Mouse (Mus musculus) activated CD4-positive, CD25-positive, alpha-beta regulatory T cell, adult 4 months (primary cell): ENCODE measurements around the gene Igfbp2. TPM values are rescaled to one million over a fixed set of nuclear protein-coding genes. Genes with fewer than 3 reads are reported as not detected.

Experiments
- ATAC-seq: one replicate; pipeline ENCODE4 v1.8.0; 2017
- polyA plus RNA-seq, 2 experiments: library from polyadenylated mRNA; unstranded; fragments of 100-300 nt; shearing (Covaris generic); gene quantifications; one replicate each; pipeline ENCODE4 v1.2.1; 2017

Igfbp2 gene
- polyA plus RNA-seq, 2 experiments from 2014 or later: not detected

DNA sequence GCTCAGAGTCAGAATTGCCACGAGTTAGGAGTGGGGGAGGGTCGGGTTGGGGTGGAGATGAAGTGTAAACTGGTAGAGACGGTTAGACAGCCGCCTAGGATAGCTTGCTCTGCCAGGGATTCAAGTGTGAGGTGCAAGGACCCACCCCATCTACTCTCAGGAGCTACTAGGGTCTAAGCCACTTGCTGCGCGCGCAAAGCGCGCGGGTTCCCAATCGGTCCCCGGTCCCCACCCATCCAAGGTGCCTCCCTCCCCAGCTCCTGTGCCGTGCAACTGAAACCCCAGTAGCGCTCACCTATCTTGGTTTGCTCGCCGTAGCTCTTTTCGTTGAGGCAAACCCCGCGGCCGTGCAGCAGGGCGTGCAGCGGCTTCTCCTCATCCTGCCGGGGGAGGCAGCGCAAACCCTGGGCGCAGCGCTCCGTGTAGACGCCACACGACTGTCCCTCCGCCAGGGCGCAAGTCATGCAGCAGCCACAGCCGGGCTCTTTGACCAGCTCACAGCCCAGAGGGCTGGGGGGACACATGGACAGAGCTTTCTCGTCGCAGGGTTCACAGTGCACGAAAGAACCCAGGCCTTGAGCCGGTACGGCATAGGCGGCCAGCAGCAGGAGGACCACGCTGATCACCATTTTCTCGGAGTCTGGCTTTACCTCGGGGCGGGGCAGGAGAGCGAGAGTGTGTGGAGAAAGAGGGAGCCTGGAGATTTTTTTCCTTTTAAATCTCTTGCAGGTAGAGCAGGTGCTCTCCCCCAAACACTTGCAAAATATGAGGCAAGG lies 49.4 kb downstream of the Igfbp2 start:
- no peak for ATAC-seq

DNA sequence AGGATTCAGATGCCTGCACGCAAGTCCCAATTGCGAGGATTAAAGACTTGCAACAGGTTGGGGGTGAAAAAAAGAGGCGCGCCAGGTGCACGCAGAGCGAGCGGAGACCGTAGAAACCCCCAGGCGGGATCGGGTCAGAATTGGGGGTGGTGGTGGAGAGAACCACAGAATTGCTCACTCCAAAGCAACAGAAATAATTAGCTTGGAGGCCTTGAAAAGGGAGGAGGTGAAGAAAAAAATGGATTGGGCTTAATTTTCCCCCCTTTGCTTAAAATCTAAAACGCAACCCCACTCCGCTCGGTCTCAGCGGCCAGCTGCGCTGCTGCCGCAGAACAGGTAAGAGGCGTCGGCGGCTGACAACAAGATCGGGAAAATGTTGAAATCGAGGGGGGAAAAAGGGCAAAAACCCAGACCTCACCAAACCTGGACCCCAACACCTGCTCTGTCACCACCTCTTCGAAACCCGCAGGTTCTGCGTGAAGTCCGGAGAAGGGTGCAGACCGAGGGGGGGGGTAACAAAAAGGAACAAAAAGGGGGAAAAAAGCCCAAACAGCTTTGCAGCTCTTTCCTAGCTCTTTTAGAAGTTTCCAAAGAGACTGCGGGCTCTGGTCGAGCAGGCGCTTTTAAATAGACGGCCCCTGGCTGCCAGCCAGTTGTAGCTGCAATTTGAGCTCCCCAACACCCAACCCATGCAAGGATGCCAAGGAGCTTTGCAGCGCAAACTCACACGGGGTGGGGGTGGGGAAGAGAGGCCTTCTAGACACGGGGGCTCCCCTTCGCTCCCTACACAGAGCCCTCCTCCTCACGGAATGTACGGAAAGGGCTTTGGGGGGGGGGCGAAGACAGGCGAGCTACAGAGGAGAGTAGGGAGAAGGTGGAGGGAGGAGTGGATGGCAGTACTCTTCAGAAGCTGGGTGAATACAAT lies 50.2 kb downstream of the Igfbp2 start, which contains the start of gene Igfbp5:
Gene Igfbp5 (minus strand): TSS at position 598 of the 925 bp plus-strand sequence.
- ATAC-seq: no peak

DNA sequence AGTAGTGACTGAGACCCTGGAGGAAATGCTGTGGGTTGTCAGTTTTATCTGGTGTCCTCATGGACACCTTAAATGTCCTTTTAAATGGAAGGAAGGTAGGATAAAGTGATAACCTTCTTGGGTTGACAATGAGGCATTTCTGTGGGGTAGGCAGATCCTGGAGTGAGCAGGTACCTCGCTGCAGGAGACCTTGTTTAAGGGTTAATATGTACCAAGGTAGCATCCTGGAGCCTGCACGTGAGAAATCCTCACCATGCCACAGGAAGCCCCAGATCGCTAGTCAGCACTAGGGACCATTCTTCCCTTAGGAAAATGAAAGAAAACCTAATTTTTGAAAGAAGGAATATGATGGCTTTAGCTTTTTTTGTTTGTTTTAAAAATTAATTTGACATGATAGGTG lies 51.4 kb downstream of the Igfbp2 start:
- ATAC-seq: no peak

DNA sequence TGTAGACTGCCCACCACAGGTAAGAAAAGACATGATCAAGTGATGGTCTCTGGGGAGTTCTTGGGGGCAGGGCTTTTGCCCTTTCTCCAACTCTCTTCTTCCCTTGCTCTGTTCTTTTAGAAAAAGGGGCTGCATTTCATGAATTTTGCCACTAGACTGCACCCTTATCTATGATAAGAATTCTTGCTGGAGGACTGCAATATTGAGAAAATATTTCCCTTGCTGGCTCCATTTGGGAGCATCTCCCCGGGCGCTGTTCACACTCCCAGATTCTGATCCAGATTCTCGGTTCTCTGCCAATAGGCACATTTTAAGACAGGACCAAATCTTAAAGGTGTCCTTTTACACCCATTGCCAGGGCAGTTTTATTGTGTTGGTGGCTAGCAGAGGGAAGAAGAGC lies 51.8 kb downstream of the Igfbp2 start:
- no peak for ATAC-seq

DNA sequence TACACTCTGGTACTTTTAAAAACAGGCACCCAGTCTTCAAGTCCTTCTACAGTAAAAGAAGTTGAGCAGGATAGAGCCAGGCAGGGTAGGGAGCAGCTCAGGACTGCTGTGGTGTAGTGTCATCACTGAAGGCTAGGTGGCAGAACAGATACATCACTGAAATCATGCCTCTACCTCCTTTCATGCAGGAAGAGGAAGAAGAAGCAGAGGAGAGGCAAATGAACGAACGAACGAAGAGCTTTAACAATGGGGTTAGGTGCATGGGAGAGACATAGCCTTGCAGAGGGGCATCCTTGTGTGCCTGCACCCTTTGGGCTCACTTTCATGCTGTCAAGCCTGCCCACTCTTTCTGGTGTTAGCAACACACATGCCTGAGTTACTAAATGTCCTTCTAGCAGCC lies 53.6 kb downstream of the Igfbp2 start:
- no peak for ATAC-seq

DNA sequence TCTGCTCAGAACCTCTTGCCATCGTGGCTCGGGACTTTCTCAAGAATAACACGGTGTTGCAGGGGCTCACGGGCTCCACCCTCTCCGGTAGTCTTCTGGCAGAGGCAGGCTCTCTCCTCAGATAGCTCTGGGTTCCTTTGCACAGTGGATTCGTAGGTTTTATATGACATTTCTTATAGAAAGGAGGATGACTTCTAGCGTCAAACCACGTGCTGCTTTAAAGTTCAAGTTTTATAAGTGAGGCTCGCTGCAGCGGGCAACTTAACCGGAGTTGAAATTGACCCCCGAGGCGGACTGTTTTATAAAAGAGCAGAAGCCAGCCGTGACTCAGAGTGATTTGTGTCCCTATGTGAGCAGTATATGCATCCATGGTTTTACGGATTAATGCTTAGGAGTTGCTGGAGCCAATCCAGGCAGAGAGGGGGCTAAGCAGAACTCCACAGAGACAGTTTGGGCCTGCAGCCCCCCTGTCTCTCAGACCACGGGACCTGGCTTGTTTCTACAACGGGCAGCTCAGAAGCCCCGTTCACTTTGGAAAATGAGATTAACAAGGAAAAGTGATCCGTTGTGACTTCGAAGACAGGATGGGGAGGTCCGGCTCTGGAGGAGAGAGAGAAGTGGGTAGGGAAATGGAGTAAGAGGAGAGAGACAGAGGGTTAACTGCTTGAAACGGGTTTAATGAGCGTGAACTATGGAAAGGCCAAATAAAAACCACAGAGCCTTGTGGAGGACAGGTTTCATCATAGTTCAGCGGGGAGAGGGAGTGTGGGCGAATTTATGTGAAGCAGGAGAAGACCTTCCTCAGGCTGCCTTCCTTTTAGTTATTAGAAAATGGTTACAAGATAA lies 54.4 kb downstream of the Igfbp2 start:
- no peak for ATAC-seq

DNA sequence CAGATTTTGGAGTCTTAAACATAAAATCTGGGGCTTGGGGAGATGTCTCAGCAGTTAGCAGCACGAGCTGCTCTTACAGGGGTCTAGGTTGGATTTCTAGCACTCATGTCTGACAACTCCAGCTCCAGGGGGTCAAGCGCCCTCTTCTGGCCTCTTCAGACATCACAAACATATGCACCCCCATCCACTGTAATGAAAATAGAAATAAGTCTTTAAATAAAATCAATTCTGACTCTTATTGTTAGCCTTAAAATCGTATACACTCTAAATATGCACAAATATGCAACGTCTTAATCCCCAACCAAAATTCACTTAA lies 55.0 kb downstream of the Igfbp2 start:
- ATAC-seq: no peak

DNA sequence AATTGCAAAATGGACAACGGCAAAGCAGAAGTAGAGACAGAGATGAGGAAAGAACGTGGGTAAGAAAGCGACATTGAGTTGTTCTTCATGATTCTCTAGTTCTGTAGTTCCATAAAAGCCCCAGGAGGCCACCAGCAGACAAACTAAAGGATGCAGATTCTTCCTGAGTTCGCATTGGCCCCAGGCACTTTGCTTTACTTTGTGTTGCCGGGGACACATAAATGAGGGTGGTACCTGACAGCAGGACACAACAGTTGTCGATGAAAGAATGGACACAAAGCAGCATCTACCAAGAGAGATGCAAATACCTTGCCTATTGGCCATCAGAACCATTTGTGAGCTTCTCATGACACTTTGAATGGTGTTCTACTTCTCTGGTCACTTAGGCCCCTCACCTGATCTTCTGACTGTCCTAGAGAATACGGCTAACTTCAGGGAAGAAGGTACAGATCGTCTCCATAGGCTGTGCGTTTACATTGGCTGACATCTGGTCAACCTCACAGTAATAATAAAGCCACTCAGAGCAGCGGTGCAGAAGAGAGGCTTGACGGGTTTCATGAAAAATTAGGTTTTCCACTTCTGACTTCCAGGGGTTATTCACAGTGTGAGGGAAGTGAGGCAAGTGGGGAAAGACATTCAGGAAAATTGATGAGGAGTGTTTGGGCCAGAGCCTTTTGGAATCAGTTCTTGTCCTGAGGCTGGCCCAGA lies 61.0 kb downstream of the Igfbp2 start:
- ATAC-seq: no peak

DNA sequence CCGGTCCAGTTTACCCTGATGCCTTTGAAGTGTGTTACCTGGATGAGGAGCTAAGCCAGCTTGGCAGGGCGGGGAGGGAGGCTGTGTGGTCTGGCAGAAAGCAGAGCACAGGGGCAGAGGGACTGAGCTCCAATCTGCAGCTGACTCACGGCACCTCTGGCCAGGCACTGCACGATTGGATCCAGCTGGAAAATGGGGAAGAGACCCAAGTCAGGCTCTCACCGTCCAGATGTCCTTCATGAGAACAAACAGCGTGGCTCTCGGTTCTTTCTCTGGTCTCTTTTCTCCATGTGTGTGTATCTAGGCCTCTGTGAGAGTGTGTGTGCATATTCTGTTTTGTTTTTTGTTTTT lies 61.5 kb downstream of the Igfbp2 start:
- ATAC-seq: no peak

DNA sequence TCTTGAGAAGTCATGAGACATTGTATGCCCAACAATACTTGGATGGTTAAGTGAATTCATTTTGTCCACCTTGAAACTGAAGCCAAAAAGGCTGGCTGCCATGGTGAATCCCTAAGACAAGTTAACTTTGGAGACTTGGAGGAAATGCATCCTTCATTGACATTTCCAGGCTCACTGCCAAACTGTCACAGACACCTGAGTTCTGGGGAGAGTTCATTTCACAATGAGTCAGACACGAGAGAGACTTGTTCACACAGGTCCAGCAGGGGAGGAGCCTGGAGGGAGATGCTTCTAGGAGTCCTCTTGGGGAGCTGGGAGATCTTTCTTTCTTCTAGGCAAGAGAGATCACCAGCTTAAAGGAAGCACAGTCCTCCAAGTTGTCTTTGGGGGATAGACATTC lies 63.6 kb downstream of the Igfbp2 start:
- ATAC-seq: no peak

DNA sequence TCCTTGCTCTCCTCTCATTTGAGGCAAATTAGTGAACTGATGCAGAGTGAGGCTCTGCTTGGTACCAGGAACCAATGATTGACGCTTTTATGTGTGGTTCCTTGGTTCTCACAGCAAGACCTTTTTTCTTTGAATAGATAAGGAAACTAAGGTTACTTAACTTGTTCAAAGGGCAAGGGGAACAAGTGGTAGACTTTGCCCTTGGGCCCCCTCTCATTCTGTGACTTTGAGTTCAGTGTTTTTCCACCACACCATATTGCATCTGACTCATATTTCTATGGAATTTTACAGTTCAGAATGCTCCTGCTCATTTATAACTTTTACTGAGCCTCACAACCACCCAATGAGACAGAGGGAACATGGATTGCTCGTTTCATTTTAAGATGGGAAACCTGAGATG lies 71.5 kb downstream of the Igfbp2 start:
- ATAC-seq: no peak

Other genes with a start within 250 kb of the Igfbp2 start
- gene Smarcal1, start 241.3 kb upstream of the Igfbp2 start, polyA plus RNA-seq: 10 to 100 TPM; 13.7 to 15.9 TPM
- gene Ankar, start 123.9 kb upstream of the Igfbp2 start, polyA plus RNA-seq: not detected
- gene Rpl37a, start 113.2 kb upstream of the Igfbp2 start, polyA plus RNA-seq: 1,000 to 10,000 TPM; 2,620 to 2,910 TPM
- not detected for gene Igfbp5, start 50.4 kb downstream of the Igfbp2 start, polyA plus RNA-seq
- not detected for gene Tnp1, start 191.4 kb downstream of the Igfbp2 start, polyA plus RNA-seq